Mouse (Mus musculus) ES-Bruce4 (cell line): ENCODE data around the gene Eif3k.

Experiments used
- CTCF ChIP-seq: IDR thresholded peaks from one replicate; pipeline ENCODE4 v1.8.1; 2011; ENCODE audit warnings: low read depth, low read length
- EP300 ChIP-seq: IDR thresholded peaks from 2 replicates; pipeline ENCODE4 v1.6.1; 2011; ENCODE audit warnings: low read depth, low read length; ENCODE audit not compliant: insufficient read depth
- POLR2A ChIP-seq: IDR thresholded peaks from one replicate; pipeline ENCODE4 v1.8.1; 2011; ENCODE audit warnings: low read length; ENCODE audit not compliant: insufficient read depth

- TF ChIP-seq POLR2A: no peak
- TF ChIP-seq CTCF: no peak
- TF ChIP-seq EP300: no peak
These were observed 43.9 kb upstream of the Eif3k start for GRCm38 (mm10) chr7:29025566-29025965.
